ENCODE assay signal across 10 mouse cellular contexts in genomic region chr1:133471086-133471485, GRCm38 (mm10). TPM values are rescaled to one million over a fixed set of nuclear protein-coding genes. Genes with fewer than 3 reads are reported as not detected.
DNase-seq lines count a peak whose midpoint lies in the region; ATAC-seq and TF ChIP-seq lines count a peak whose summit lies in the region.
"Had no signal": no experiment of that assay in that cellular context is flagged by ENCODE, and none has a peak within 500 bp of the region (broad histone marks: within the 10 kb centered on the region; RNA-seq: fewer than 3 reads in every experiment).

No protein-coding gene starts in this region.

- no peak overlapping the region for H3K4me3 ChIP-seq in lung, postnatal 0 days (ENCODE audit: low read depth, low read length)
- no peak overlapping the region for H3K4me3 ChIP-seq in midbrain, postnatal 0 days (ENCODE audit: low read depth, low read length)
- H3K4me3 ChIP-seq: erythroblast, embryonic 14.5 days had no signal

- H3K27ac ChIP-seq in lung, postnatal 0 days (ENCODE audit: low read length): no peak overlapping the region
- no peak overlapping the region for H3K27ac ChIP-seq in midbrain, postnatal 0 days (ENCODE audit: low read depth, low read length)
- H3K27ac ChIP-seq: hindbrain, postnatal 0 days had no signal

- DNase-seq in NIH3T3 (ENCODE audit: low read depth): peak; percentile 39
- DNase-seq in gastrocnemius, postnatal 25 days: peak; percentile 64
- peak; percentile 52 to 61 for DNase-seq in heart, postnatal 36 days
- peak; percentile 59 for DNase-seq in lung, postnatal 0 days (ENCODE audit: low spot score)
- DNase-seq in retina, embryonic 14.5 days (ENCODE audit: low spot score): no peak
- no peak for DNase-seq in right cerebral cortex, postnatal 10 days (ENCODE audit: low spot score in 2 of 2)
- DNase-seq in midbrain, postnatal 0 days (ENCODE audit: low spot score): no peak
- DNase-seq: thymus, adult 2 months had no signal

- H3K9ac ChIP-seq in lung, postnatal 0 days (replicated peaks; ENCODE audit: low read depth): no peak overlapping the region
- H3K9ac ChIP-seq in midbrain, postnatal 0 days (replicated peaks; ENCODE audit: low read length, poor library complexity, severe bottlenecking): no peak overlapping the region

- intact Hi-C loops in heart, postnatal 36 days (cut with DNase I): loop anchor here (2.0 kb wide), 2 partner anchors 18 to 22 kb away; no protein-coding TSS in a partner anchor

- TF ChIP-seq CTCF in lung, postnatal 0 days (IDR thresholded peaks at IDR 0.05): no peak
- no peak for TF ChIP-seq CTCF in midbrain, postnatal 0 days (IDR thresholded peaks at IDR 0.05)

- 42% methylated on average over 7 of the region's 7 CpGs for WGBS in lung, postnatal 0 days
- WGBS in midbrain, postnatal 0 days: 75% methylated on average over 7 of the region's 7 CpGs

- no peak overlapping the region for H3K4me2 ChIP-seq in lung, postnatal 0 days (replicated peaks; ENCODE audit: low read depth, low read length)
- H3K4me2 ChIP-seq in midbrain, postnatal 0 days (ENCODE audit: low read depth, low read length, poor library complexity, severe bottlenecking): no peak overlapping the region

- TF ChIP-seq EP300 in lung, postnatal 0 days (IDR thresholded peaks at IDR 0.05): no peak

- no peaks in the 10 kb centered on the region for H3K4me1 ChIP-seq in lung, postnatal 0 days (ENCODE audit: insufficient read depth, low read depth, low read length)
- H3K4me1 ChIP-seq in midbrain, postnatal 0 days (ENCODE audit: insufficient read depth, low read length): no peaks in the 10 kb centered on the region

- peak; percentile 88 for ATAC-seq in lung, postnatal 0 days
- ATAC-seq in midbrain, postnatal 0 days (ENCODE audit: low FRiP score): no peak

- no peaks in the 10 kb centered on the region for H3K36me3 ChIP-seq in lung, postnatal 0 days (ENCODE audit: insufficient read depth, low read length)
- no peaks in the 10 kb centered on the region for H3K36me3 ChIP-seq in midbrain, postnatal 0 days (ENCODE audit: insufficient read depth, low read length)

- H3K9me3 ChIP-seq in lung, postnatal 0 days (ENCODE audit: low read length): no peaks in the 10 kb centered on the region
- no peaks in the 10 kb centered on the region for H3K9me3 ChIP-seq in midbrain, postnatal 0 days (ENCODE audit: low read length)

- no peaks in the 10 kb centered on the region for H3K27me3 ChIP-seq in lung, postnatal 0 days (replicated peaks; ENCODE audit: insufficient read depth, low read length)
- no peaks in the 10 kb centered on the region for H3K27me3 ChIP-seq in midbrain, postnatal 0 days (ENCODE audit: insufficient read depth, low read length)

RNA-seq across cellular contexts. Expression of gene Sox13, which starts 46.9 kb away (rescaled TPM):
- 1 to 10 TPM; 7.8 to 8.0 TPM for total RNA-seq in gastrocnemius, postnatal 25 days (2021)
- total RNA-seq in heart, postnatal 36 days (2021): 10 to 100 TPM; 16.1 to 16.7 TPM
- 13.8 and 14.8 TPM in 2 replicates for polyA plus RNA-seq in lung, postnatal 0 days (2015; fragmentation: Nextera tagmentation; extraction: Ambion mirVana)
- total RNA-seq in midbrain, postnatal 0 days (2014; rRNA removed): 16.5 and 17.3 TPM in 2 replicates
- polyA plus RNA-seq in midbrain, postnatal 0 days (2015; fragmentation: Nextera tagmentation; extraction: Ambion mirVana): 3.3 and 4.7 TPM in 2 replicates

Comparison
In these comparisons a context has a peak if more than half of its experiments do, and no peak if none do; other contexts are left out.
1. DNase-seq: peak in NIH3T3 (single experiment), gastrocnemius, postnatal 25 days (single experiment), heart, postnatal 36 days (2 of 2) and lung, postnatal 0 days (single experiment); none in retina, embryonic 14.5 days (single experiment), right cerebral cortex, postnatal 10 days (0 of 2) and midbrain, postnatal 0 days (single experiment).